Mouse (Mus musculus) liver, postnatal 0 days (tissue): Measurements from ENCODE around the gene Ifrd2. TPM values are rescaled to one million over a fixed set of nuclear protein-coding genes. Genes with fewer than 3 reads are reported as not detected.

Experiments used
- ATAC-seq: fragments of 200-750 bp; cut with Nextera tagmentation; 2 replicates; pipeline ENCODE4 v1.8.0; 2017; ENCODE audit warnings: mild to moderate bottlenecking, moderate library complexity
- DNase-seq: peaks from one replicate; pipeline ENCODE4 v3.0.0-alpha.2; 2016
- H3K27ac ChIP-seq: fragments of 300-500 bp; sonication (generic); 2 replicates; pipeline ENCODE4 v1.5.1; 2014; ENCODE audit warnings: antibody characterized with exemption, moderate library complexity, mild to moderate bottlenecking, low read depth
- H3K27me3 ChIP-seq: fragments of 300-500 bp; sonication (generic); 2 replicates; pipeline ENCODE4 v1.6.1; 2014; ENCODE audit warnings: low read length, control low read depth, mixed read lengths; ENCODE audit not compliant: insufficient read depth
- H3K36me3 ChIP-seq: fragments of 300-500 bp; sonication (generic); replicated peaks from 2 replicates; pipeline ENCODE4 v1.6.1; 2014; ENCODE audit warnings: mild to moderate bottlenecking, control low read depth, low read length, moderate library complexity, mixed read lengths; ENCODE audit not compliant: insufficient read depth
- H3K4me1 ChIP-seq: fragments of 300-500 bp; sonication (generic); 2 replicates; pipeline ENCODE4 v1.6.1; 2014; ENCODE audit warnings: antibody characterized with exemption, mild to moderate bottlenecking, control low read depth; ENCODE audit not compliant: insufficient read depth
- H3K4me2 ChIP-seq: fragments of 300-500 bp; sonication (generic); 2 replicates; pipeline ENCODE4 v1.6.1; 2014; ENCODE audit warnings: low read depth, mild to moderate bottlenecking, low read length, moderate library complexity, mixed read lengths
- H3K4me3 ChIP-seq: fragments of 300-500 bp; sonication (generic); 2 replicates; pipeline ENCODE4 v1.5.1; 2014; ENCODE audit warnings: low read depth, low read length
- H3K9ac ChIP-seq: fragments of 300-500 bp; sonication (generic); replicated peaks from 2 replicates; pipeline ENCODE4 v1.6.1; 2014; ENCODE audit warnings: mild to moderate bottlenecking, moderate library complexity
- H3K9me3 ChIP-seq: fragments of 300-500 bp; sonication (generic); 2 replicates; pipeline ENCODE4 v1.6.1; 2016; ENCODE audit warnings: mild to moderate bottlenecking, control low read depth, low read length, mixed read lengths
- CTCF ChIP-seq: sonication (generic); IDR thresholded peaks from 2 replicates; pipeline ENCODE4 v1.5.1; 2016; ENCODE audit warnings: antibody characterized with exemption, low read depth
- EP300 ChIP-seq: IDR thresholded peaks from 2 replicates; pipeline ENCODE4 v1.6.1; 2016; ENCODE audit warnings: antibody characterized with exemption, low read depth, mild to moderate bottlenecking
- WGBS: fragments of 180-500 bp; shearing (Covaris S2); extraction: QIAGEN DNeasy Blood & Tissue Kit; methylation state at CpG from one replicate; pipeline ENCODE4 v1.1.7; 2014; ENCODE audit not compliant: insufficient replicate concordance; 5-methylcytosine and 5-hydroxymethylcytosine counted together
- polyA plus RNA-seq: library from polyadenylated mRNA; unstranded; fragments of >200 nt; fragmentation: Nextera tagmentation; extraction: Ambion mirVana; gene quantifications from 2 replicates; pipeline ENCODE4 v1.2.1, GENCODE M21; 2015

Gene Ifrd2
- polyA plus RNA-seq, 1 experiment from 2014 or later = 68.0 TPM

DNA sequence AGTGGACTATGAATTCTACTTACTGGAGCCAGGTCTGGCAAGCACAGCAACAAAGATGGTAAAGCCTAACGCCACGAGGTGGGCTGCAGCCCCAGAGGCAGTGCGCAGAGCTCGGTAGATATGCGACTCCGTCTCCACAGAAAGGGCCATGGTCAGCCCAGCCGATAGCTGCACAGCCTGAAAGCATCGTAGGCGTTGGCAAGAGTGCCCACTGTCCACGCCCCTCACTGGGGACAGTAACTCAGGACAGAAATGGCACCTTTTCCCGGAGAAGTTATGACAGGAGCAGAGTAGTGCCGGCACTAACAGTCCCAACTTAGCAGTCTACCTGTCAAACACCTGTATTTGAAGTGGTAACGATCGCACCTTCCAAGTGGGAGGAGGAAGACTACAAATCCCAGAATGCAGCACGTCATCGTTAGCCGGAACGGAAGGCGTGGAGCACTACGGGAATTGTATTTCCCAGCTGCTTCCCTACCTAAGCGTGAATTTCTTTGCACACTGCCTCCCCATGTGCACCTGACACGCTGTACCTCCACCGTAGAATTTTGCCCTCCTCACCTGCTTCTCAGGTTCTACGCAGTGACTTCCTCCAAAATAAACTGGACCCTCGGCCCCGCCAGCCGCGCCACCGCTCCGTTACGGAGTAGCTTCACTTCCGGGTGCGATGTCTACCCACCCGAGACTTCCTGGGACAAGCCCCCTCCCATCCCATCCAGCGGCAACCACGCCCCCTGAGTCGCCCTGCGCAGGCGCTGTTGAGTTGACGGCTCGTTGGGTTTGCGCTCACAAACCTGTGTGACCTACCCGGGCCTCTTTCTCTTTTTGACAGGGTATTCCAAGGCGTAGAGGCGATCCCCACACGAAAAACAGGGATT lies 45.7 kb upstream of the Ifrd2 start, which contains the start of the genes Cyb561d2 and Nprl2:
TSS of gene Cyb561d2 (minus strand) at position 720 of the 878 bp plus-strand sequence.
TSS of gene Nprl2 (plus strand) at position 753 of the 878 bp plus-strand sequence.
- TF ChIP-seq CTCF = no peak
- no peak for TF ChIP-seq EP300
- peak within 1 kb of the TSS; percentile 64 for H3K9ac ChIP-seq
- H3K9me3 ChIP-seq = no peaks in the 10 kb centered on the region
- peak within 1 kb of the TSS; percentile 68 for H3K27ac ChIP-seq
- no peaks in the 10 kb centered on the region for H3K27me3 ChIP-seq
- peak; percentile 93 for DNase-seq
- H3K4me1 ChIP-seq = peaks cover 23% of the 10 kb centered on the region
- under 1% methylated on average over 46 of the region's 46 CpGs for WGBS
- peak within 1 kb of the TSS; percentile 80 for H3K4me3 ChIP-seq
- ATAC-seq = peak; percentile 87
- H3K36me3 ChIP-seq = peaks cover 30% of the 10 kb centered on the region
- H3K4me2 ChIP-seq = peak within 1 kb of the TSS; percentile 96

- ATAC-seq (peak; percentile 14), DNase-seq (no peak)
- Histone ChIP-seq H3K9ac (peak overlapping the region; percentile 64), H3K4me1 (peaks cover 25% of the 10 kb centered on the region), H3K4me3 (peak overlapping the region; percentile 80), H3K36me3 (peaks cover 30% of the 10 kb centered on the region), H3K4me2 (peak overlapping the region; percentile 96), H3K27me3 (no peaks in the 10 kb centered on the region), H3K9me3 (no peaks in the 10 kb centered on the region), H3K27ac (peak overlapping the region; percentile 68)
- TF ChIP-seq EP300 (no peak), CTCF (no peak)
- WGBS = under 1% methylated on average over 11 of the region's 11 CpGs
These were observed 45.1 kb upstream of the Ifrd2 start for GRCm38 (mm10) chr9:107542352-107542686.

DNA sequence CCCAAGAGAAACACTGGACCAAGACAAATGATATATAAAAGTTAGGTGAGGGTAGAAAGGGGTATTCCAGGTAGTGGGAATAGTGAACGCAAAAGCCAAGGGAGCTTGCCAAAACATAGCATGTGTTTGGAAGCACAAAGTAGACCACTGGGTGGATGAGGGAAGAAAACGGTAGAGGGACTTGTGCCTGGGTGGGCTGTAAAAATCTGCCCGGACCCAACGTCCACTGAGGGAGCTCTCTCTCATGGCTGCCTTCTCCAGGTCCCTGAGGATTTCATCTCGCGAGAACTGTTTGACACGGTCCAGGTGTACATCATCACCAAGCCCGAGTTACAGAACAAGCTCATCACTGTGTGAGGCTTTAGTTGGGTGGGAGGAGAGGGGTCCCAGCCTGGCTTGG lies 44.7 kb upstream of the Ifrd2 start:
- H3K9me3 ChIP-seq = no peaks in the 10 kb centered on the region
- H3K27me3 ChIP-seq = no peaks in the 10 kb centered on the region
- DNase-seq (no peak), ATAC-seq (no peak)
- peak overlapping the region; percentile 80 for H3K4me3 ChIP-seq
- WGBS = 49% methylated on average over 8 of the region's 8 CpGs
- peaks cover 27% of the 10 kb centered on the region for H3K36me3 ChIP-seq
- TF ChIP-seq CTCF = no peak
- no peak for TF ChIP-seq EP300
- peak overlapping the region; percentile 64 for H3K9ac ChIP-seq
- peak overlapping the region; percentile 96 for H3K4me2 ChIP-seq
- H3K27ac ChIP-seq = no peak overlapping the region
- peaks cover 27% of the 10 kb centered on the region for H3K4me1 ChIP-seq

GRCm38 (mm10) chr9:107543299-107543698 lies 44.1 kb upstream of the Ifrd2 start:
- no peak overlapping the region for H3K4me3 ChIP-seq
- TF ChIP-seq EP300 (no peak), CTCF (no peak)
- no peaks in the 10 kb centered on the region for H3K9me3 ChIP-seq
- peaks cover 21% of the 10 kb centered on the region for H3K36me3 ChIP-seq
- H3K27me3 ChIP-seq = no peaks in the 10 kb centered on the region
- H3K4me1 ChIP-seq = peaks cover 27% of the 10 kb centered on the region
- WGBS = 83% methylated on average over 11 of the region's 11 CpGs
- no peak for DNase-seq
- H3K9ac ChIP-seq = no peak overlapping the region
- ATAC-seq = no peak
- H3K27ac ChIP-seq = no peak overlapping the region
- H3K4me2 ChIP-seq = no peak overlapping the region

- H3K9ac ChIP-seq = no peak overlapping the region
- peaks cover 12% of the 10 kb centered on the region; the same call in 1 of the 2 replicates for H3K36me3 ChIP-seq
- no peaks in the 10 kb centered on the region for H3K27me3 ChIP-seq
- no peak overlapping the region for H3K4me2 ChIP-seq
- H3K27ac ChIP-seq = no peak overlapping the region
- TF ChIP-seq CTCF (no peak), EP300 (no peak)
- ATAC-seq = no peak
- H3K9me3 ChIP-seq = no peaks in the 10 kb centered on the region
- no peak overlapping the region for H3K4me3 ChIP-seq
- peaks cover 27% of the 10 kb centered on the region for H3K4me1 ChIP-seq
- no peak for DNase-seq
- WGBS = 95% methylated on average over 17 of the region's 17 CpGs
These were observed 43.2 kb upstream of the Ifrd2 start for GRCm38 (mm10) chr9:107544196-107544700.

DNA sequence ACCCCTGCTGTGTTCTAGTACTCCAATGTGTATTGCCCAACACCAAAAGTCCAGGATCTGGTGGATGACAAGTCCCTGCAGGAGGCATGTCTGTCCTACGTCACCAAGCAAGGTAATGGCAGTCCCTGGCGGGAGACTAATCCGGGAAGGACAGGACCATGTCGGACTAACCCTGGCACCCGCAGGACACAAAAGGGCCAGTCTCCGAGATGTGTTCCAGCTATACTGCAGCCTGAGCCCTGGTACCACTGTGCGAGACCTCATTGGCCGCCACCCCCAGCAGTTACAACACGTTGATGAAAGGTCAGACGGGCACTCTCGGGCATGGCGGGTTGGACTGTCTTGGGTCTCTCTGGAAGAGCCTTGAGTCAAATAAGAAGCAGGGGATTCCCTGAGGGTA lies 42.7 kb upstream of the Ifrd2 start:
- Histone ChIP-seq H3K9me3 (no peaks in the 10 kb centered on the region), H3K9ac (no peak overlapping the region), H3K4me2 (no peak overlapping the region), H3K4me1 (peaks cover 29% of the 10 kb centered on the region), H3K27me3 (no peaks in the 10 kb centered on the region), H3K36me3 (peaks cover 8% of the 10 kb centered on the region; the same call in 1 of the 2 replicates), H3K27ac (no peak overlapping the region), H3K4me3 (no peak overlapping the region)
- DNase-seq = no peak
- no peak for TF ChIP-seq CTCF
- TF ChIP-seq EP300 = no peak
- ATAC-seq = no peak
- WGBS = 90% methylated on average over 12 of the region's 12 CpGs
